Mouse (Mus musculus): ENCODE measurements at regions not wholly inside any gene's neighbourhood (a gene's known extent, or its start where the extent isn't known, plus 50 kb on each side); places are given as distances from the start of the nearest gene placed in this dataset.

DNA sequence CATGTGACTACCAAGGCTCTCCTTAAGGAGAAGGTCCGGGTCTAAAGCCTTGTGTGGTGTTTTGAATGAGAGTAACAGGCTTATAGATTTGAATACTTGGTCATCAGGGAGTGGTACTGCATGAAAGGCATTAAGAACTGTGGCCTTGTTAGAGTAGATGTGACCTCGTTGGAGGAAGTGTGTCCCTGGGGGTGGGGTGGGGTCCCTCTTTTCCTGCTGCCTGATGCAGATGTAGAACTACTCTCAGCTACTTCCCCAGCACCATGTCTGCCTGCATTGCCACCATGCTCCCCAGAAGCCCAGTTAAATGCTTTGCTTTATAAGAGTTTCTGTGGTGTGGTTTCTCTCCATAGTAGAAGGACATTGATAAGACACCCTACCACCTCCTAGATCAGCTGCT is 367.9 kb downstream of the Cbln4 start:
- DNase-seq (ENCODE audit: low spot score): no peak

DNA sequence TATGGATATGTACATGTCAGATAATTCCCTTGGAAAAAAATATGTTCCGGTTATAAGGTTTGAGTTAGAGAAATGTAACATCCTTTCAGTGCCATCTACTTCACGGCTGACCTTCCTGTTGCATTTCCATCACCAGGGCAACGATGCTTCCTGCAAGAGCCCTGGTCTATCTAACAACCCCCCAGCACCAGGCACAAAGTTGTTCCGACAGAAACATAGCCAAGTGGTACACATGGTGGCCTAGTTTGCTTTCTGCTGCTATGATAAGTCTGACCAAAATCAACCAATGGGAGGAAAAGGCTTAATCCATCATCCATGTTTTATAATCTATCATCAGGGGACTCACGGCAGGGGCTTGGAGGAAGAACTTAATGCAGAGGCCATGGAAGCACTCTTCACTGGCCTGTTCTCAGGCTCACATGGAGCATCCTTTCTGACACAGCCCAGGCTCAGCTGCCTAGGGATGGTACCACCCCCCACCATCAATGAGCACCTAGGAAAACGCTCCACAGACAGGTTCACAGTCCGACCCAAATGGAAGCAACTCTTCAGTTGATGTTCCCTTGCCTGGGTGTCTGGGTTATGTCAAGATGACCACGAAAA is 372.2 kb downstream of the Cbln4 start:
- no peak for DNase-seq (ENCODE audit: low spot score)

DNA sequence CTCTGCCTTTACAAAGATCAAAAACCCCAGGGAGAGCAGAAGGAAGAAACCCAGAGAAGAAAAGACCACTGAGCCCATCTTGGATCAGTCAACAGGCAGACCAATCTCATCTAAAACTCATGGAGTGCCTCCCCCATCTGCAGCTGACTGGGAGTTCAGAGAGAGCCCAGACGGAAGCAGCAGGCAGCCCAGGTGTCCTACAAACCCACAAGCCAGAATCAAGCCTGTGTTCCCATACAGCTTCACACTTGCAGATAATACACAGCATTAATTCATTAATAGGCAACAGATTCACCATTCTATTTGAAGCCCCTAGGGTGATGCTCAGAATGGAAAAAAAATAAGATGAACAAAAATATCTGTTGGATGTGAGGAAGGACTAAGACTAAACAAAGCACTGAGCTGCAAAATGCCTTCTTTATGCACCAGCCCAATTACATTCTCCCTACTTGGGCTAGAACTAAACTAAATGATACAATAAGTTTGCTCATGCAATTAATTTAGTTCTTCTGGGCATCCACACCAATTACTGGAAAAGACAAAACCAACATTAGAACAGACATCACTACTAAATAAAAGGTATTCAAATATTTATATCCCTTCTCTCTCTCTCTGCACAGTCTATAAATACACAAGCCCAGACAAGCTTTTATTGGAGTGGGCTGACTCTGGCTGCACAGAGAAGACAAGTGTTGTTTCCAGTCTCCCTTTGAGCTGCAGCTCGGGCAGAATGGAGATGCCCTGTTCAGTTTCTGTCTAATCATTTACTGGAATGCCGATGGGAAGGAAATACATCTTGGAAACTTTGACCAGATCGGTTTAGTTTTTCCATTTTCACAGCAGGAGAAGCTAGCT is 374.2 kb downstream of the Cbln4 start:
- no peak for DNase-seq (ENCODE audit: low spot score)

DNA sequence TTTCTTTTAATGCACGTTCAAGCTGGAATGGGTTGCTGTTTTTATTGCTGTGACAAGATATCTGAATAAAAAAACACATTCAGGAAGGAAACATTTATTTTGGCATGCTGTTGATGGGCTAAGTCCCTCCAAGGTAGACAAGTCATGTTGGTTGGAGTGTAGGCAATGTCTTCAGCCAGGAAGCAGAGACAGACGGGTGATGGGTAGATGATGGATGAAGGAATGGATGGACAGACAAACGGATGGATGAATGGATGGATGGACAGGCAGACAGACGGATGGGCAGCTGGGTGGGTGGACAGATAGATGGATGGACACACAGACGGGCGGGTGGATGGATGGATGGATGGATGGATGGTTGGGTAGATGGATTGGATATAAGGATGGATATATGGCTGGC is 380.7 kb downstream of the Cbln4 start:
- DNase-seq (ENCODE audit: low spot score): no peak

DNA sequence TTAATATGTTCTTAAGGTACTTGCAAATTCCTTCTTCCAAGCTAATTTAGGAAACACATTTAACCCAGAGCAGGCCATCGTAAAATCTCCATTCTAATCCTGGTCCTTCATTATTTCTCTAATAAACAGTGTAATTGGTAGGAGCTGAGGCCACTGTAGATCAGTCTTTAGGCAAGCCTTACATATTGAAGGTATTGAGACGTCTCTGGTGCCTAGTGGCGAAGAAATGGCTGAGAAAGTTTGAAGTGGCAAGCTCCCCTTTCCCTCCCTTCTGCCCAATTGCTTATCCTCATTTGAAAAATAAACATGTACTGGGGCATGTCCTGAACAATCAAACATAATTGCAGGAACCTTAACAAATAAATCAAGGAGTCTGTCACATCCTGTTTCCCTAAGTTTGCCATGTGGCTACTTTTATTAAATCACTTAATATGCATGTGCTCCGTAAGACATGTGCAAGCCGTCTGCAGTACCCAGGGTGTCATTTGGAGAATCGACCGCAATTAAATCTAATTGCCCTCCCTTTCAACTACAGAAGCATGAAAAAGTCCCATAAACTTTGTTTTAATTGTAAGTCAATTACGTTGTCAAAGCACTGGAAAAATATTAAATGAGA is 381.3 kb downstream of the Cbln4 start:
- DNase-seq (ENCODE audit: low spot score): no peak

DNA sequence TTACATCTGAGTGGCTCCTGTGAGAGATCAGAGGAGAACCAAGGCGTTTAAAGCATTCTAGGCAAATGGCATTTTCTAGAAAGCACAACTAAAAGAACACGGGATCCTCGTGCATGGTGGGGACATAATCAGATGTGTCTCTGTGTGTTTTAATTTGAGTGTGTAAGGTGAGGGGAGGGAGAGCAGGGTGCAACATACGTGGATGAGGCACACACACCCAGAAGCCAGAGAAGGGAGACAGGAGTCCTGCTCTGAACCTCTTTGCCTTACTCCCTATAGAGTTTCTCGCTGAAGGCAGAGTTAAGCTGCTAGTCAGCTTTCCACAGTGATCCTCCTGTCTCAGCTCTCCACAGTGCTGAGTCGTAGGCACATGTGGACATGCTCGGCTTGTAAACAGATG is 386.1 kb downstream of the Cbln4 start:
- DNase-seq (ENCODE audit: low spot score): no peak

DNA sequence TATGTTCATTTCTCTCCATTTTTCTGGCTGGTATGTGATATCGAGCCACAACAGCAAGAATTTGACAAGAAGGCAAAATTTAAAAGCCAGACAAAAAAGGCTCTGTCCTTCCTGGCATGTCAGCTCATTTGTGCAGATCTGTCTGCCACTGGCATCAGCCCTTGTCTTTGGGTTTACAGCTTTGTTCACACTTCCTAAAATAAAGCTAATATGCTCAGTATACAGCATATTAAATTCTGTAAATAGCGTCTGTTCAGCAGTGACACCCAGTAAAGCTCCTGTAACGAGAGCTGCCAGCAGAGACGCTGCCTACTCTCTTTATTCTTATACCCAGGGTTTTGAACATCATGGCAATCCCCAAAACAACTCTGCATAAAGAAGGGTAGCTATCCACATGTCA is 401.5 kb downstream of the Cbln4 start:
- no peak for DNase-seq (ENCODE audit: low spot score)

DNA sequence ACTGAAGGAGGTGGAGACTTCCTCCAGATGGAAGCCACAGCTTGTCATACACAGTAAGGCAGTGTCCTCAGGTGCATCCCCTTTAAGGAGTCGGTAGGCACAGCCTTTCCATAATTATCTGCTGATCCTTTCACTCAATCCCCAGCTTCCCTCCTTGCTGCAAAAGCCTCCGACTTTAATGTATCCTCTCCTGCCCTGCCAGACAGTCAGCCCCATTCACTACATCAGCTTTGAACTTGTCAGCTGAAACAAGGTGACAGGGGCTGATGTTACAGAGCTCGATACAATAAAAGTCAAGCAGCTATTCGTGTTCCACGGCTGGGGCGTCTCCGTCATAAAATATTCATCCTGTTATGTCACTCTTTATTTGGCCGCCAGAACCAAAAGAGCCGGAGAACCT is 402.8 kb downstream of the Cbln4 start:
- DNase-seq (ENCODE audit: low spot score): no peak

DNA sequence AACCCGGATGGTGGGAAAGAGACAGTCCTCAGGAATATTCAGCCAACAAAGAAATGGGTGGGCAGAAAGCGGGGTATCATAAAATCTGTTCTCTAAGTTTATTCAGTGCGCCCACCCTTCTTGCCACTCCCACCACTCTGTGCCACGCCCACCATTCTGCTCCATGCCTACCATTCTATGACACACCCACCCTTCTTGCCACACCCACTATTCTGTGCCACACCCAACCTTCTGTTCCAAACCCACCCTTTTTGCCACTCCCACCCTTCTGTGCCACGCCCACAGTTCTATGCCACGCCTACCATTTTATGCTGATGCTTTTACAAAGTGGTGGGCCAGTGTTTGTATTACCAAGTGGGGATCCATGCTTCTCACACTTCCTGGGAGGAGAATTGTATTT is 404.3 kb downstream of the Cbln4 start:
- DNase-seq (ENCODE audit: low spot score): no peak

DNA sequence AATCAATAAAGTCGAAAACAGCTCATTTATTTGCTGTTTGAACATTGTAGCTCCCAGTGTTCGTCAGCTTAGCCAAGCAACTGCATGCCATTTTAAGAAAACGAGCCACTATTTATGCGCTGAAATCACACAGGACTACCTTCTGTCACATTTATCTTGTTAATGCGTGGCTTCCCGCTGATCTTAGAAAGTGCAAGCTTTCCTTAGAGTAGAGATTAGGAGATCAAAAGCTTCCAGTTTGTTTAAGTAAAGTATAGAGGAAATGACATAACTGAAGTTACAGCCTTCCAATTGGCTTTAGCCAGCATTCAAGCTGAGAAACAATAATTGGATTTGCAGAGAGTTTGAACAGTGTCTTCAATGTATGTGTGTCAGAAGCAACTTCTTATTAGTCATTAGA is 406.4 kb downstream of the Cbln4 start:
- no peak for DNase-seq (ENCODE audit: low spot score)

DNA sequence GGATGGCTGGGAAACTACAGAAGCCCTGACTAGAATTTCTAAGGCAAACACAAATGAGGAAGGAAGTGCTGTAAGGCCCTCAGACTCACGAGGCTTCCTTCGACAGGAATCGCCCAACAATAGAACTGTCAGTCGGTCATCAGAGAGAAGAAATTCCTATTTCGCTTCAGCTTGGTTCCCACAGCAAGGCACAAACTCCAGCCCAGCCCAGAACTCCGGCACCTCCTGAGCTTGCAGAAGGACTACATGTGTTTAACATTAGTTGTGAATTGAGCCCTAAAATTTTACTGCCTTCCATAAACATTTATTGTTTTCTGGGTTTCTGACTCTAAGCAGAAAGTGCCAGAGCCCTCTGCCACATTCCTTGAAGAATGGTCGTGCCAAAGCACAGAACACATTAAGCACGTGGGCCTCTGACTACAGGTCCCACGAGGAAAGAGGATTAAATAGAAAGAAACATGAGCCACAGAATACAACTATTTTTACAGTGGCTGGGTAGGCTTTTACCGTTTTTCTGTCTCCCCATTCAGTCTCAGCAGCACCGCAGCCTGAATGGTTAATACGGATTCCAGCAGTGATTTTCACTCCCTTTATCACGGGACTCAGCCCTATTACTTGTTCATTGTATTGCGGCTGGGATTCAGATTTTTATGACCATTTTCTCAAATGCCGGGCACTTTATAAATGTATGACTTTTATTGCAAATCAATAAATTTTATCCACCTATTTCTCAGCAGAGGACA is 409.7 kb downstream of the Cbln4 start:
- DNase-seq (ENCODE audit: low spot score): peak; percentile 17

DNA sequence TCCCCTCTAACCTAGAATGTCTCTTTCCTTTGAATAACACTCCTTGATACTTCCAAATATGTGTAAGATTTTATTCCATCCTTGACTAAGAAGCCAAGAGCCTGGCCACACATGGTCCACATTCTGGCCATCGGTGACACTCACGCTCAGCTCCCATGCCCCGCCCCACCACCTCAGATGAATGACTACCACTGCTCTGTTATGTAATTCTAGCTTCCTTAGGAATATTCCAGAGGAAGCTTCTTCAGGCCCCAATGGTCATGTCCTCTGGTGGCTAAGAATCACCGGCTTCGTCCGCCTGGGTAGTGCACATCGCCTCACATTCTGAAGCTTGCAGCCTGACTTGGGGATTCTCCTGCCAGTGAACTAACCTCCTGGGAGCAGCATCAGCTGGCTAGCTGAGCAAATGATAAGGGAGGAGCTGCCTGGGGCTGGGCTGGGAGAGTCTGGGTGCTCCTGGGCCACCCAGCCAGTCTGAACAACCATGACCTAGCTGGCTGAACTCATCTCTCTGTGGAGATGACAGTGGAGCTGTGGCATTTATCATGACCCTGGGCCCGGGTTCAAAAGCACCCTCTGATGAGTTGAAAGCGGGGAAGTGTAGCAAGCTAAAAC is 413.1 kb downstream of the Cbln4 start:
- no peak for DNase-seq (ENCODE audit: low spot score)

DNA sequence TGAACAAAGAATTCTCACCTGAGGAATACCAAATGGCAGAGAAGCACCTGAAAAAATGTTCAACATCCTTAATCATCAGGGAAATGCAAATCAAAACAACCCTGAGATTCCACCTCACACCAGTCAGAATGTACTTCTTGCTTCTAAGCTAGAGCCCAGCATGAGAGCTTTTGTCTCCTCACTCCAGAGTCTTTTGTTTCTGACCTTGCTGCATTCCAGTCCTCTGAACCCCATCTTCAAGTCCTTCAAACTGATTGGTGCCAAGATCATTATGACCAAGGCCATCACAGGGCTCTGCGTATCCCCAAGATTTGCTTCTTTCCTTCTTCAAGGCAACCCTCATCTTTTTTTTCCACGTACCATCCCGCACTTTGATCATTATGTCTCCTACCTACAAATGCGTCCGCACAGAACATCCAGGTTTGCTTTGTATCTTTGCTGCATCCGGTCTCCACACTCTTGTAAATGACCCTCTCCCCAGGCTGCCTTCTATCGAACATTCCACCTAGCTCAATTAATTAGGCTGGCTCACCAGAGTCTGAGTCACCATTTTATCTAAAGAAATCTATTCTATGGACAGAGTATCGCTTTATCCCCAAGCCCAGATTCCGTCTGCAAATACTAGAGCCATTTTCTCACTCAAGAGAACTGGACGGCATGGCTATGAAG is 414.9 kb downstream of the Cbln4 start:
- no peak for DNase-seq (ENCODE audit: low spot score)

DNA sequence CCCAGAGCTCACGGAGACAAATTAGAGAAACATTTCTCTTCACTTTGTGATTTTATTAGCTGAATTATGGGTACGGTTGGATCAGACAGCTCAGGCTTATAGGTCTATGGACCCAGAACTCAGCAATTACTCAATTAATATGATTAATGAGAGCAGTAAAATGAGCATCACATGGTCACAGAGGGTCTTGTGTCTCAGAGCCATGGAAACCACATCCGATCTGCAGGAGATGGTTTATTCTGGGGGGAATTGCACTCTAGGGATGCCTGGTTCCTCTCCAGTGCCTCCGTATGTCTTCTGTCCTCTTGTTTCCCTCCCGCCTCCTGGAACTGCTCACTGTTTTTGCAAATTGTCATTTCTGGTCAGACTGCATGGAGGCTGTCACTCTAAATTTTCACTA is 422.6 kb downstream of the Cbln4 start:
- DNase-seq (ENCODE audit: low spot score): no peak

DNA sequence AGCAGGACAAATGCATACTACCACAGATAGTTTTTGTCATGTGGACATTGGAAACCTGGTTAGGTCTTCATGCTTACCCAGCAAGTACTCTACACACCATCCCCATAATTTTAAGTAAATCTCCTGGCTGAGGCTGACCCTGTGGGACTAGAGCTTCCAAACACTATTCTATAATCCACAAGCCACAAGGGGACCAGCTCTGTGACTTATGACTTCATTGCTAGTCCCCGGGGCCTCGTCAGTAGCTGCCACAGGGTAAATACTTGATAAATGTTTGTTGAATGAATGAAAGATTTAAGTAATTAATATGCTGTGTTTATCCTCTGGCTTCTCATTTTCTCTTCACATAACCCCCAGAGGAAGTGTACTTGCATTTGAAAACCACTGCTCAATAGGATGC is 423.0 kb downstream of the Cbln4 start:
- no peak for DNase-seq (ENCODE audit: low spot score)

DNA sequence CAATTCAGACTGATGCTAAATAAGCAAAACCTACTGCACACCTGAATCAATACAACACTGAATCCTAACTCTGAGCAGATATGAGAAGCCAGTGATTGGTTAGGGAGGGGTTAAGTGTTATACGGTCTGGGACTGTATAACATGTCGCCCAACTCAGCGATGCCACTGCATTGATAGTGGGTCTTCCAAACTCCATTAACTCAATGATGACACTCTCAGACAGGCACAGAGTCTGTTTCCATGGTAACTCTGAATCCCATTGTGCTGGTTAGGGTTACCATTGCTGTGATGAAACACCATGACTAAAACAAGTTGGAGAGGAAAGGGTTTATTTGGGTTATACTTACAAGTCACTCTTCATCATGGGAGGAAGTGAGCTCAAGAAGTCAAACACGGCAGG is 424.5 kb downstream of the Cbln4 start:
- no peak for DNase-seq (ENCODE audit: low spot score)

DNA sequence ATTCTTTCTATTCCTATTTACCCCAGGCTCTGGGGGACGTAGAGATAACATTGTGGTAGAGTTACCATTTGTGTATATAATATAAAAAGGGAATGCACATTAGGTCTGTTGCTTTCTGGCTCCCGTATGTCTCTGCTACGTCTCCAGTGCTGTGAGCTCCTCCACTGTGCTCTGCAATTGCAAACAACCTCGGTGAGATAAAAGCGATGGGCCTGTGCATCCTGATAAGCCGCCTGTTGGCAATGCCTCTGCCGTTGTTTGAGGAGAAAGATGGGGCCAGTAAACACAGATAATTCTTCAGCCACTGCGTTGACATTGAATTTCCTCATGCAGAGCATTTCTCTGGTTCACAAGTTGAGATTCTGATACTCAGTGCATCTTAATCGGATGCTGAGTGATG is 424.9 kb downstream of the Cbln4 start:
- DNase-seq (ENCODE audit: low spot score): no peak

DNA sequence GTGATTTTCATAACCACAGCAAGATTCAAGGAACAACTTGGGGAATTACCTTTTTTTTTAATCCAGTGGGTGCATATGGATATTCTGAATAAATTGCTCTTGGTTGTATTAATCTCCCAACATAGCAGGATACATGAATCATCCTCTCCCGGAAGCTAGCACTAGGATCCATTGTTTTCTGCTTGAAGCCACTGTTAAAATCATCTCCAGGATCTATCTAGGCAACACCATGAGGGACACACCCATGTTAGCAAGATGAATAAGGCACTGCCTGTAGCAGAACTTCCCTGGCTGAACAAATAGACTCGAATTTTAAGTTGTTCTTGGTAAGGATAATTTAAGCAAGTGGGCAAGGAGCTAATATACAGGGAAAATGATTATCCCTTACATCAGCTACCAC is 427.8 kb downstream of the Cbln4 start:
- no peak for DNase-seq (ENCODE audit: low spot score)

DNA sequence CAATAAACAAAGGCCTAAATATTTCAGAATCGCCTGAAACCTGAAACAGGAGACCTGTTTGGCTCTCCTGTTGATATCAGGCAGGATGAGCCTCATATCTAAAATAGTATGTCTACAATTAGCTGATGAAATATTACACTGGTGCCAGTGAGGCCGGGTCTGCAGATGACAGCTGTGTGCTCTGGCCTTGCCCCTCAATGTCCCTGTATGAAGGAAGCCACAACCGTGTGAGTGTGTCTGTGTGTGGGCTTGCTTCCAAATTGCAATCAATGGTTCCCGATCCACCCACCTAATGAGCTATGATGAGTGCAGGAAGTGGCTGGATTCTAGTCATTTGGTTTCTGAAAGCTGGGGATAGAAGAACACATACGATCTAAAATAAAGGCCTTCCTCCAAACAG is 438.2 kb downstream of the Cbln4 start:
- DNase-seq (ENCODE audit: low spot score): no peak

DNA sequence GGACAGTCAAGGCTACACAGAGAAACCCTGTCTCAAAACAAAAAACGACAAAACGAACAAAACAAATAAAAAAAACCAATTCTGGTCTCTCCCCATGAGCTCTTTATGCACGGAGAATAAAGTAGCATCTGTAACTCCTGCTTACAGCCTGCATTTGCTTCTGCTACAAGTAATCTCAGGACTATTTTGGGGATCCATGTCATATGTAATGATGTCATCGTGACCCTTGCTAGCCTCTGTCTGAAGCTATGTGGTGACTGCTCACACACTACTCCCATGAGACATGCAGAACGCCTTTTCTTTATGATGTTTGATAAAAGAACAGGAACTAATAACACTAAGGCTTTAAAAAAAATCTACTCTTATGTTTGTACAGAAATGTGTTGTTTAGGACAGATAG is 448.0 kb downstream of the Cbln4 start:
- DNase-seq (ENCODE audit: low spot score): no peak

DNA sequence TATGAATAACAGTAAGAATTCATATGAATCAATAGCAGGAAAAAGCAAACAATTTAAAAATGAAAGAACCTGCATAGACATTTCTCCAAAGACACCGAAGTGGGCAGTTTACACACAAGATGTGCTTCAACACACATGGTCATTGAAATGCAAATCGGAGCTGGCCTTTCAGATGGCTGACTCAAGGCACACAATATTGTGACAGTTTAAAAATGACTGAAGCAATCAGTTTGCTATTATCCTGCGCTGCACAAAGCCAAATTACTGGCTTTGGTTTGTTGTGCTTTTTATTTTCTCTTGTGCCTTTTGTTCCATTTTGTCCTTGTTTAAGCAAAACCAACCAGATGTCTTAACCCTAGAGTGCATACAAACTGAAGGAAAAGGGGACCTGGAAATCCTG is 449.4 kb downstream of the Cbln4 start:
- DNase-seq (ENCODE audit: low spot score): no peak

DNA sequence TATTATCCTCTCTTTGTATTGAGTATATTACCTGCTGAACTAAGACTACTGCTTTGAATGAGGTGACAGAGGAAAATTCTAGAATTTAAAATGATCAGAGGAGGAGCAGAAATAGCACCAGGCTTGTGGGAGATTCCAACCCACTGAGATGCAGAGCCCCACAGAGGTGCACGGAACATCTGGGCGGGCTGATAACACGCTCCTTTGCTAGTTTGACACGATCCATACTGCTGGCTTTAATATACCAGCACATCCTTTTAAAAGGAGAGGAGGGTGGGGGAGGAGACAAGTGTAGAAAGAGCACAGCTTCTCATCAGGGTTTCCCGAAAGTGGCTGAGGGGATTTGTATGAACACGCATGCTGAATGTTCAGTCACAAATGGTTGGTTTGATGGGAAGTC is 451.0 kb downstream of the Cbln4 start:
- DNase-seq (ENCODE audit: low spot score): no peak

Data from yolk sac, embryonic 10.5 days (tissue).